Mouse (Mus musculus) c-Kit-negative CD71-positive TER-119-positive erythroid progenitor cells, embryonic 14.5 days (primary cell): ENCODE data around the gene Lyzl4.

Experiments used
- DNase-seq: peaks from one replicate; pipeline ENCODE4 v3.0.0-alpha.2; 2013; ENCODE audit warnings: low read depth, low spot score

The Lyzl4 gene

DNA sequence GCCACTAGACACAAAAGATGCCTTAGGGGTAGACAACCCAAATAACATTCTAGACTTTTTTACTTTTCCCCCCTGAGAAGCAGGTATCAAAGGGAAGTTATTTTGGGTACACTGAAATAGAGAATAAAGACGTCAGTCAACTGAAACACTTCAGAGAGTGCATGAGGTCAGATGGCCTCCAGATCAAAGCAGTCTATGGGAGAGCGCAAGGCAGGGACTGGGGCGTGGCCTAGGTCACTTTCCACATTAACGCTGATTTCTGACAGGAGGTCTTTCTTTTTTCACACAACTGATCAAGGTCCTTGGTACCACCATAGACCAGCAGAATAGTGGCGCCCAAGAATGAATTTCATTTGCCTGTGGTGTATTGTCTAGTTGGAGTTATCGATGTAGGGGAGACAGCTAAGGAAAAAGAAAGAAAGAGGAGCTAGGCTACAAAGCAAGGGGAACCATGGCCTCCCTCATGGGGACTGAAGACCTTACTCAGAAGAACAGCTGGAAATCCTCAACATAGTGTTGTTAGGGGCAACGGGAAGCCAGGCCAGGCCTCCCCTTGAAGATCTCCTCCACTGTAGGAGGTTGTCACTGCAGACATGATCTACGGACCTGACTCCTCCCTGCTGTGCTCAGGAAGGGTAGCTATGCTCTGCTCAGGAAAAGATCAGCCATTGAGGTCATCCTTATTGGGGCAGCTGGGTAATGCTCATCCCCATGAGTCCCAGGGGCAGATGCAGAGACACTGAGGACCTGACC lies 113.1 kb downstream of the Lyzl4 start:
- no peak for DNase-seq
